Mouse (Mus musculus) kidney, adult 11 months (tissue): ENCODE data around the gene Zfand2a.

Experiments used
- DNase-seq: peaks from one replicate; pipeline ENCODE4 v3.0.0; 2022

Zfand2a gene

GRCm38 (mm10) chr5:139484185-139484814, at the start of gene Zfand2a:
Gene Zfand2a, minus strand, starts transcription at chr5:139484549.
- DNase-seq = peak; percentile 100

GRCm38 (mm10) chr5:139528851-139529250, 44.5 kb upstream of the Zfand2a start:
- no peak for DNase-seq

GRCm38 (mm10) chr5:139521987-139522386, 37.6 kb upstream of the Zfand2a start:
- no peak for DNase-seq

DNA sequence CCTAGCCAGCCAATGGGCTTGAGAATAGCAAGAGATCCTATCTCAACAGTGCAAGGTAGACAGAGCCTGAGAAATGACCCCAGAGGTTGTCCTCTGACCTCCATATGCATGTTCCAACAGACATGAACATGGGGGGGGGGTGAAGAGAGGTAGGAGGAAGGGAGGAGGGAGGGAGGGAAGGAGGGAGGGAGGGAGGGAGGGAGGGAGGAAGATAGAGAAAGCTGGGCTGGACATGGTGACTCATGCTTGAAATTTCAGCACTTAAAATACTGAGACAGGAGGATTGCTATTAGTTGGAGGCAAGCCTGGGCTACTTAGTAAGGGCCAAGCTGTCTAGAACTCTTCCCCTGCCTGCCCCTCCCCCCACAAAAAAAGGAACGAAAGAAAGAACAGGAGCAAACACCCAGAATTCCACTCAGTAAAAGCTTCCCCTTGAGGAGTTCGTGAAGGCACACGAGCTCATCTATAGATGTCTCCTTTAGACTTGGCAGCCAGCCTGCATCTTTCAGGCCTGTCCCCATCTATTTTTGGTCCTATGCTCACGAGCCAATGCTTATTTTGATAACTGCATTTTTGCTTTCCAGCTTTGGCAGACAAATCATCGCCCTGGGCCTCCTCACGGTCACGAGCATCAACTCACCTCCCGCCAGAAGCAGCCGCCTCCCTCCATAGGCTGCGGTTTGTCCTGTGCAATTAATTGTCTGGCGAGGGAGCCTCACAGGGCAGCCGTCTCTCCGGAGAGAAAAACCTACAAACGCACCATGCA, 35.9 kb upstream of the Zfand2a start:
- no peak for DNase-seq

DNA sequence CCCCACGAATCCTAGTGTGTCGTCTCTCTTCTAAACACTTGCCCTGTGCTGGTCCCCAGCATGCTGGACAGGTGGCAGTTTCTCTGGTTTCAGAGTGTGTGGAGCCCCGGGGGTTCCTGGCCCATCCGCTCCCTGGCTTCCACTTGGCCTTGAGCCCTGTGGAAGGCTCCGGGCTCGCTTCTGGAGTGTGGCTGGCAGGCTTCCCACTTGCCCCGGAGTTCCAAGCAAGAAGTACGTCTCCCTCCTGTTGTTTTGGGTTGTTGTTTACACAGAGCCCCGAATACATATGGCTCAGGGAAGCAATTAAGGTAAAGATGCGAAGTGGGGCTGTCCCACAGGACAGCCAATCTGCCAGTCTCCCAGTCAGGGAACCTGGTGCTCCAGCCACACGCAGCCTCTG, 31.9 kb upstream of the Zfand2a start:
- DNase-seq = no peak

GRCm38 (mm10) chr5:139512201-139512600, 27.9 kb upstream of the Zfand2a start:
- no peak for DNase-seq

DNA sequence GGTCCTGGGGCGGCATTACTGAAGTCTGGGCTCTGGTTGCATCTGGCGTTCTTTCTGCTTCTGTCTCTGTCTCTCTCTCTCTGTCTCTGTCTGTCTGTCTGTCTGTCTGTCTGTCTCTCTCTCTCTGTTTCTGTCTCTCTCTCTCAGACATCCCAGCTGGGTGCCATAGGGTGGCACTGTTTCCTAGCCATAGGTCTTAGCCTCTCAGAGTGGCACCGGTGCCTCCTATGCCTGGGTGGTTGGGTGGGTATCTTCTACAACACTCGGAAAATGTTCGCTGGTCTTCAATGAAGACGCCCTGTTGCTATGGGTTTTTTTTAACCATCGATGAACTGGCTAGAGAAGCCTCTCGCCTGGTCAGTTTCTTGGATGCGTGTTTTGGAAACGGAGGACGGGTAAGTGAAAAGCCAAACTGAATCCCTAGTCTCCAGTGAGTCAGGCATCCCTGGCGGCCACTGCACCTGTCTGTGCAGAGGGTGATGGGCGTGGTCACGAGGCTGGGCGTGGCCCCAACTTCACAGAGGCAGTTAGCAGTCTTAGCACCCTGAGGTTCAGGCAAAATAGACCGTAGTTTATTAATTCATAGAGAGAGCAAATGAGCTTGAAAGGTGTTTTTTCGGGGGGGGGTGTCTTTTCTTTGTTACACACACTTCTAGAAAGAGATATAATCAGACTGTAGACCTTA, 26.5 kb upstream of the Zfand2a start:
- peak; percentile 20 for DNase-seq

- no peak for DNase-seq
Observed at GRCm38 (mm10) chr5:139506207-139506606, 21.9 kb upstream of the Zfand2a start.

GRCm38 (mm10) chr5:139505073-139505606, 20.8 kb upstream of the Zfand2a start:
- DNase-seq = peak; percentile 66

GRCm38 (mm10) chr5:139502281-139502680, 17.9 kb upstream of the Zfand2a start:
- DNase-seq = no peak

DNA sequence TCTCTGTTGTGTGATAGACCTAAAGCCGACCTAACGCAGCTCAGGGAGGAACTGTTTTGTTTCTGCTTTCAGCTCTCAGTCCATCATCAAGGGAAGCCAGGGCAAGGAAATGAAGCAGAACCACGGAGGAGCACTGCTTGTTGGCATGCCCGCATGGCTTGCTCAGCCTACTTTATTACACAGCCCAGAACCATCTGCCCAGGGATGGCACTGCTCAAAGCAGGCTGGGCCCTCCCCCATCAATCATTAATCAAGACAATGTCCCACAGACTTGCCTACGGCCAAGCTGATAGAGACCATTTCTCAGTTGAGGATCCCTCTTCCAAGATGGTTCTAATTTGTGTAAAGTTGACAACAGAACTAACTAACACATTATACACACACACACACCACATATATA, 14.4 kb upstream of the Zfand2a start:
- peak; percentile 61 for DNase-seq

- no peak for DNase-seq
Observed at GRCm38 (mm10) chr5:139496939-139497338, 12.6 kb upstream of the Zfand2a start.

DNA sequence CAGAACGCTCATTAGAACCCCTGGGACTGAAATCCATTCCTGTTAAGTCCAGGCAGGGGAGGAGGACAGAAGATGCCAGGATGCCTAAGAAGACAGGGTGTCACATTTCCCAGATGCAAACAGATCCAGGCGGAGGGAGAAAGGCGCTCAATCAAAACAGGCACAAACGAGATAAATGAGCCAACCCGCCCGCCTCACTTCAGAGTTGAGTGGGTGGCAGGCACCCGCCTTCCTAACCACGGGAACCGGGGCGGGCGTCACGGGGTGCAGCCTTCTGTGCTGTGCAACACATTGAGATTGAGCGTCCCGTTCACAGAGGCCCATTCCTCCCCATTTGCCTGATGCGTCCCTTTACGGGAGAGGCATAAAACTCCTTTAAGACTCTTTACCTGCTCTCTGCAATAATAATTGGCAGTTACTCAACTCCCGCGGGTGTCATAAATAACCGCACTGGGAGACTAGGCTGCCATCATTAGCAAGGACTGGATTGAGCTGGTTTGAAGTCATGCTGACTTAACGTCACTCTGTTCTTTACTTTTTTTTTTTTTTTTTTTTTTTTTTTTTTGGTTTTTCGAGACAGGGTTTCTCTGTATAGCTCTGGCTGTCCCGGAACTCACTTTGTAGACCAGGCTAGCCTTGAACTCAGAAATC, 10.8 kb upstream of the Zfand2a start:
- no peak for DNase-seq

DNA sequence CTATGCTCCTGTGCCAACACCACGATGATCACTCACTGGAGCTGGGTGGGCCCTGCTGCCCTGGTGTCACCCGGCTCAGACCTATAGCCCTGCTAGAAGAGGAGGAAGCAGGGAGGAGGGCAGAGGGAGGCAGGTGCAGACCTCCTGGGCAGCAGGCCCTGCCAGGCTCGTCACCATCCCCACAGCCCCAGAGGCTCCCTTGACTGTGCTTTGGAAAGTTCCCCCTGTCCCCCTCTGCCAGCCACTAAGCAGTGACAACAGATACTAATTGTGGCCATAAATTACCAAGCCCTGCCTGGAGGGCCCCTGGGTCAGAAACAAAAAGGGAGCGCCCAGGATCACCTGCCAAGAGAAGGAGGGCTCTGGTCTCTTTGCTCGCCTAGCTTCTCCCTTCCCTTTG, 9.3 kb upstream of the Zfand2a start:
- DNase-seq = no peak

DNA sequence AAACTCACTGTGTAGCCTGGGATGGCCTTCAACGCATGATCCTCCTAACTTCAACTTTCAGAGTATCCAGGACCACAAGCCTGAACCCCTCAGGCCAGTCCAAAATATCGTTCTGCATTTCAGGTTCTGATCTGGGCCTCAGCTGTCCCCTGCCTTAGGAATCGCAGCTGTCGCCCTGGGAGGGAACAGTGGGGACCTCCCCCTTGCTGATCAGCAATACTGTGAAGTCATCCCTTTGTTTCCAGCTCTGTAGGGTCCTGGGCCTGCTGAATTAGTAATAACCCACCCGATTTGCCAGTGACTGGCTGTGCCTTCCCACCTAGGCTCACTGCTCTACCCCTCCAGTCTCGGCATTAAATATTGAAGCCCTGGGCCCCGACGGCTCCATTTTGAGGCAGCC, 7.0 kb upstream of the Zfand2a start:
- no peak for DNase-seq

- no peak for DNase-seq
Observed at GRCm38 (mm10) chr5:139490131-139490530, 5.8 kb upstream of the Zfand2a start.

DNA sequence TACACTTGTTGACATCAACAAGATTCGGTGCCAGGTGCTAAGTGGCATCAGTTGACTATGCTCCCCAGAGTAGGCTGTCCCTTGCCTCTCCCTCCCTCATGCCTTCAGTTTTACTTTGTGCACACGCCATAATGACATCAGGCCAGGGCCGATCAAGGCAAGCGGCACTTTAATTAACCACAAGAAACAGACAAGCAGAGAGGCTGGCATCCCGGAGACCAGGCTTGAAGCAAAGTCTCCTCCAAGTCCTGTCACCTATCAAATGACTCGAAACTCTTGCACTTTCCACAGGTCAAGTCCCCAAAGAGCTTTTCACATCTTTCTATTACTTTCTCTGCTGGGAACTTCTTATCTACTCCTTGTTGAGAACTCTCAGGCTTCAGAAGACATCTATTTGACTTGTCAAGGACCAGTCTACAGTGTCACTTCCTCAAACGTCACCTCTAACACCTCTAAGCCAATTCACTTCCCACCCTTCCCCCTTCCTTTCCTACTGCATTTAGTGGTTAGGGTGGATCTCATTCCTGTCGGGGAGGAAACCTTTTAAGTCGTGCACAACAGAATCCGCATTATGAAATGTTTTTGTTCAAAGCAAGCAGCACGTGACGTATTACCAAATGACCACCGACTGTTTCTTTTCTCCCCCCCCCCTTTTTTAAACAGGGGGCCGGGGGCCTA, 1.0 kb downstream of the Zfand2a start:
- DNase-seq = no peak

DNA sequence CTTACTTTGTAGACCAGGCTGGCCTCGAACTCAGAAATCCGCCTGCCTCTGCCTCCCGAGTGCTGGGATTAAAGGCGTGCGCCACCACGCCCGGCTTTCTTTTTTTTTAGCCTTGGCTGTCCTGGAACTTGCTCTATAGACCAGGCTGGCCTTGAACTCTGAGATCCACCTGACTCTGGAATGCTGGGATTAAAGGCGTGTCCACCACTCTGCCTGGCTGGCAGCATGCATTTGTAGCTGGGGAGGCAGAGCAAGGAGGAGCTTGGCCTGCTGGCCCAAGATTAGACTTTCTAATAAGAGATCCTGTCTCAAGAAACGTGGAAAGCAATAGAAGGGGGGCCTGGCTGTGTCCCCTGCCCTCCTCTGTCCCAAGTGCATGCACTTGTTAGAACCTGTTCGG, 3.9 kb downstream of the Zfand2a start:
- peak; percentile 12 for DNase-seq

GRCm38 (mm10) chr5:139479088-139479487, 5.3 kb downstream of the Zfand2a start:
- DNase-seq = no peak

DNA sequence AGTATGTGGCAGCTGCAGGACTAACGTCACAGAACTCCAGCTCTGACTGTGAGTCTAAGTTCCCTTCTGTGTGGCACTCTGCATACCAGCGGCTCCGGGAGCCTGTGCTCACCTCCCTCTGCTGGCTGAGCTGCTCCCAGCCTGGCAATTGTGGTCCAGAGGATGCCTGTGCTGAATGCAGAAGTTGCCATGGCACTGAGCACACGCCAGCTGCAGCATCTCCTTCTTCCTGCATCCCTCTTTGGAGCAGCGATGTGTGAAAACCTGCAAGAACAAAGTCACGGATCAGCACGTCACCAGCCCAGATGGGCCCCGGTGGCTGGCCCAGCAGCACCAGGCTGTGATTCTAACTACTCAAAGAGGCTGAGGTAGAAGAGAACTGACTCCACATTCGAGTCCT, 9.6 kb downstream of the Zfand2a start:
- no peak for DNase-seq

GRCm38 (mm10) chr5:139467998-139468397, 16.4 kb downstream of the Zfand2a start:
- no peak for DNase-seq

DNA sequence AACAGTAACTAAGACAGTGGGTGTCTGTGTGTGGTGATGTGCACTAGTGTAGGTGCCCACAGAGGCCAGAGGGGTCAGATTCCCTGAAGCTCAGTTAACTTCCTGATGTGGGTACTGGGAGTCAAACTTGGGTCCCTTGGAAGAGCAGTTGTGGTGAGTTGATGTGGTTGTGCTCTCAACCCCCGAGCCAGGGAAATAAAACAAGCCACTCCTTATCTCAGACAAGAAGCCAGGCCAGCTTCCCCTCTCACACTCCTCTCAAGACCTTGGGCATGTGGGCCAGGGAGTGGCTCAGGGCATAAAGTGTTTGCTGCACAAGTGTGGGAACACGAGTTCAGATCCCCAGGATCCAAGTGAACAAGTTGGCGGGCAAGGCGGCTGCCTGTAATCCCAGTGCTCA, 17.5 kb downstream of the Zfand2a start:
- DNase-seq = no peak

- no peak for DNase-seq
Observed at GRCm38 (mm10) chr5:139466373-139466772, 18.0 kb downstream of the Zfand2a start.
